Mouse (Mus musculus) embryonic facial prominence, embryonic 14.5 days (tissue): ENCODE data around the gene Gnai2. TPM values are rescaled to one million over a fixed set of nuclear protein-coding genes. Genes with fewer than 3 reads are reported as not detected.

Source experiments
- ATAC-seq: fragments of 200-750 bp; cut with Nextera tagmentation; 2 replicates; pipeline ENCODE4 v1.8.0; 2017; ENCODE audit warnings: low read depth, moderate number of reproducible peaks, moderate TSS enrichment
- DNase-seq: peaks from one replicate; pipeline ENCODE4 v3.0.0-alpha.2; 2015; ENCODE audit warnings: low spot score
- H3K27ac ChIP-seq: fragments of 300-500 bp; sonication (generic); replicated peaks from 2 replicates; pipeline ENCODE4 v1.5.1; 2014; ENCODE audit warnings: low read depth, mild to moderate bottlenecking, low read length, moderate library complexity
- H3K27me3 ChIP-seq: fragments of 300-500 bp; sonication (generic); replicated peaks from 2 replicates; pipeline ENCODE4 v1.6.1; 2014; ENCODE audit warnings: low read length; ENCODE audit not compliant: control insufficient read depth, insufficient read depth
- H3K36me3 ChIP-seq: fragments of 300-500 bp; sonication (generic); 2 replicates; pipeline ENCODE4 v1.6.1; 2014; ENCODE audit warnings: low read length, mixed read lengths; ENCODE audit not compliant: control insufficient read depth, insufficient read depth
- H3K4me1 ChIP-seq: fragments of 300-500 bp; sonication (generic); 2 replicates; pipeline ENCODE4 v1.6.1; 2014; ENCODE audit warnings: antibody characterized with exemption, low read length; ENCODE audit not compliant: control insufficient read depth, insufficient read depth
- H3K4me2 ChIP-seq: fragments of 300-500 bp; sonication (generic); 2 replicates; pipeline ENCODE4 v1.6.1; 2014; ENCODE audit warnings: low read depth, mild to moderate bottlenecking, low read length, moderate library complexity, mixed read lengths
- H3K4me3 ChIP-seq: fragments of 300-500 bp; sonication (generic); 2 replicates; pipeline ENCODE4 v1.5.1; 2014; ENCODE audit warnings: low read depth, mild to moderate bottlenecking, low read length
- H3K9ac ChIP-seq: fragments of 300-500 bp; sonication (generic); 2 replicates; pipeline ENCODE4 v1.6.1; 2014; ENCODE audit warnings: low read depth, mild to moderate bottlenecking, low read length, moderate library complexity, mixed read lengths
- H3K9me3 ChIP-seq: fragments of 300-500 bp; sonication (generic); 2 replicates; pipeline ENCODE4 v1.6.1; 2016; ENCODE audit warnings: low read length; ENCODE audit not compliant: control insufficient read depth
- WGBS: fragments of 180-500 bp; shearing (Covaris S2); extraction: QIAGEN DNeasy Blood & Tissue Kit; methylation state at CpG from one replicate; pipeline ENCODE4 v1.1.7; 2014; 5-methylcytosine and 5-hydroxymethylcytosine counted together
- polyA plus RNA-seq: library from polyadenylated mRNA; unstranded; fragments of >200 nt; fragmentation: Nextera tagmentation; extraction: Ambion mirVana; gene quantifications from 2 replicates; pipeline ENCODE4 v1.2.1, GENCODE M21; 2014

Gnai2 gene
- polyA plus RNA-seq, 1 experiment from 2014 or later: 380 TPM

- H3K4me3 ChIP-seq: no peak overlapping the region
- H3K9me3 ChIP-seq: no peaks in the 10 kb centered on the region
- no peaks in the 10 kb centered on the region for H3K27me3 ChIP-seq
- DNase-seq (no peak), ATAC-seq (peak; percentile 50)
- peaks cover 15% of the 10 kb centered on the region; the same call in 1 of the 2 replicates for H3K4me1 ChIP-seq
- H3K27ac ChIP-seq: no peak overlapping the region; the same call in 1 of the 2 replicates
- H3K36me3 ChIP-seq: no peaks in the 10 kb centered on the region
- WGBS: 24% methylated on average over 12 of the region's 12 CpGs
- no peak overlapping the region for H3K9ac ChIP-seq
- H3K4me2 ChIP-seq: no peak overlapping the region
Measured at GRCm38 (mm10) chr9:107650708-107651481, 15.7 kb upstream of the Gnai2 start.

GRCm38 (mm10) chr9:107650225-107650624 lies 15.1 kb upstream of the Gnai2 start:
- 60% methylated on average over 7 of the region's 7 CpGs for WGBS
- Histone ChIP-seq H3K27ac (no peak overlapping the region), H3K9ac (no peak overlapping the region), H3K4me3 (no peak overlapping the region), H3K4me2 (no peak overlapping the region), H3K27me3 (no peaks in the 10 kb centered on the region), H3K4me1 (peaks cover 15% of the 10 kb centered on the region; the same call in 1 of the 2 replicates), H3K9me3 (no peaks in the 10 kb centered on the region), H3K36me3 (no peaks in the 10 kb centered on the region)
- ATAC-seq: no peak
- DNase-seq: no peak

GRCm38 (mm10) chr9:107648767-107649166 lies 13.6 kb upstream of the Gnai2 start:
- ATAC-seq (no peak), DNase-seq (no peak)
- Histone ChIP-seq H3K36me3 (no peaks in the 10 kb centered on the region), H3K4me1 (peaks cover 17% of the 10 kb centered on the region; the same call in 1 of the 2 replicates), H3K27me3 (no peaks in the 10 kb centered on the region), H3K27ac (no peak overlapping the region), H3K4me3 (no peak overlapping the region), H3K9ac (no peak overlapping the region), H3K4me2 (no peak overlapping the region), H3K9me3 (no peaks in the 10 kb centered on the region)
- WGBS: 59% methylated on average over 3 of the region's 3 CpGs

GRCm38 (mm10) chr9:107646975-107647374 lies 11.8 kb upstream of the Gnai2 start:
- Histone ChIP-seq H3K27ac (no peak overlapping the region), H3K9me3 (no peaks in the 10 kb centered on the region), H3K4me1 (peaks cover 17% of the 10 kb centered on the region; the same call in 1 of the 2 replicates), H3K4me3 (no peak overlapping the region), H3K9ac (no peak overlapping the region), H3K27me3 (no peaks in the 10 kb centered on the region), H3K4me2 (no peak overlapping the region), H3K36me3 (no peaks in the 10 kb centered on the region)
- no peak for ATAC-seq
- no peak for DNase-seq
- WGBS: 77% methylated on average over 6 of the region's 6 CpGs

- WGBS: 16% methylated on average over 5 of the region's 5 CpGs
- no peaks in the 10 kb centered on the region for H3K27me3 ChIP-seq
- DNase-seq (peak; percentile 81), ATAC-seq (peak; percentile 81)
- no peak overlapping the region for H3K4me3 ChIP-seq
- no peak overlapping the region for H3K4me2 ChIP-seq
- H3K36me3 ChIP-seq: no peaks in the 10 kb centered on the region
- no peak overlapping the region for H3K9ac ChIP-seq
- no peaks in the 10 kb centered on the region for H3K9me3 ChIP-seq
- peaks cover 9% of the 10 kb centered on the region; the same call in 1 of the 2 replicates for H3K4me1 ChIP-seq
- no peak overlapping the region for H3K27ac ChIP-seq
Measured at GRCm38 (mm10) chr9:107645577-107645976, 10.4 kb upstream of the Gnai2 start.

GRCm38 (mm10) chr9:107645153-107645510 lies 10.0 kb upstream of the Gnai2 start:
- DNase-seq: no peak
- 53% methylated on average over 7 of the region's 7 CpGs for WGBS
- Histone ChIP-seq H3K27me3 (no peaks in the 10 kb centered on the region), H3K9me3 (no peaks in the 10 kb centered on the region), H3K4me3 (no peak overlapping the region), H3K9ac (no peak overlapping the region), H3K4me2 (peak overlapping the region; percentile 83), H3K36me3 (no peaks in the 10 kb centered on the region), H3K4me1 (peaks cover 4% of the 10 kb centered on the region; the same call in 1 of the 2 replicates), H3K27ac (no peak overlapping the region)
- ATAC-seq: no peak

- ATAC-seq: peak; percentile 85
- Histone ChIP-seq H3K27me3 (no peaks in the 10 kb centered on the region), H3K4me3 (peak overlapping the region; percentile 41), H3K36me3 (no peaks in the 10 kb centered on the region), H3K27ac (peak overlapping the region; percentile 77), H3K9me3 (no peaks in the 10 kb centered on the region), H3K9ac (peak overlapping the region; percentile 68), H3K4me2 (peak overlapping the region; percentile 83), H3K4me1 (peaks cover 2% of the 10 kb centered on the region; the same call in 1 of the 2 replicates)
- DNase-seq: peak; percentile 95
- 4% methylated on average over 34 of the region's 35 CpGs for WGBS
Measured at GRCm38 (mm10) chr9:107644495-107645152, 9.5 kb upstream of the Gnai2 start.

- peak overlapping the region; percentile 83 for H3K4me2 ChIP-seq
- ATAC-seq (no peak), DNase-seq (no peak)
- no peak overlapping the region; the same call in 1 of the 2 replicates for H3K9ac ChIP-seq
- H3K27me3 ChIP-seq: no peaks in the 10 kb centered on the region
- no peak overlapping the region for H3K27ac ChIP-seq
- no peaks in the 10 kb centered on the region for H3K9me3 ChIP-seq
- H3K4me1 ChIP-seq: peaks cover 2% of the 10 kb centered on the region; the same call in 1 of the 2 replicates
- 93% methylated on average over 13 of the region's 13 CpGs for WGBS
- no peaks in the 10 kb centered on the region for H3K36me3 ChIP-seq
- H3K4me3 ChIP-seq: no peak overlapping the region
Measured at GRCm38 (mm10) chr9:107643544-107644214, 8.5 kb upstream of the Gnai2 start.
